Mouse (Mus musculus) R1 (cell line): ENCODE results near the gene Gm20388.

Experiments used
- DNase-seq: peaks from one replicate; pipeline ENCODE4 v3.0.0-alpha.2; 2018; ENCODE audit warnings: low read depth, low spot score

Gm20388 gene

GRCm38 (mm10) chr8:120465710-120466109, 555.1 kb downstream of the Gm20388 start:
- DNase-seq = no peak

GRCm38 (mm10) chr8:120466266-120466665, 555.6 kb downstream of the Gm20388 start:
- no peak for DNase-seq

GRCm38 (mm10) chr8:120467598-120467997, 557.0 kb downstream of the Gm20388 start:
- DNase-seq = no peak

- DNase-seq = no peak
Measured at GRCm38 (mm10) chr8:120470170-120470569, 559.5 kb downstream of the Gm20388 start.

GRCm38 (mm10) chr8:120471166-120471565, 560.5 kb downstream of the Gm20388 start:
- peak; percentile 74 for DNase-seq

- DNase-seq = peak; percentile 26
Measured at GRCm38 (mm10) chr8:120471752-120472151, 561.1 kb downstream of the Gm20388 start.

- DNase-seq = peak; percentile 34
Measured at GRCm38 (mm10) chr8:120472230-120472629, 561.6 kb downstream of the Gm20388 start.

GRCm38 (mm10) chr8:120473729-120474364, 563.2 kb downstream of the Gm20388 start:
- DNase-seq = peak; percentile 62

- DNase-seq = no peak
Measured at GRCm38 (mm10) chr8:120474496-120475235, 564.0 kb downstream of the Gm20388 start.

GRCm38 (mm10) chr8:120475462-120476201, 565.0 kb downstream of the Gm20388 start:
- no peak for DNase-seq

- DNase-seq = no peak
Measured at GRCm38 (mm10) chr8:120476711-120477575, 566.3 kb downstream of the Gm20388 start.

- DNase-seq = no peak
Measured at GRCm38 (mm10) chr8:120478754-120479153, 568.1 kb downstream of the Gm20388 start.

GRCm38 (mm10) chr8:120479691-120480090, 569.0 kb downstream of the Gm20388 start:
- DNase-seq = no peak

GRCm38 (mm10) chr8:120482015-120482689, 571.5 kb downstream of the Gm20388 start:
- DNase-seq = no peak

- DNase-seq = no peak
Measured at GRCm38 (mm10) chr8:120484460-120484859, 573.8 kb downstream of the Gm20388 start.

- DNase-seq = no peak
Measured at GRCm38 (mm10) chr8:120485116-120485515, 574.5 kb downstream of the Gm20388 start.

- DNase-seq = no peak
Measured at GRCm38 (mm10) chr8:120485551-120486476, 575.2 kb downstream of the Gm20388 start.

- DNase-seq = peak; percentile 72
Measured at GRCm38 (mm10) chr8:120486477-120487376, 576.1 kb downstream of the Gm20388 start.

GRCm38 (mm10) chr8:120487377-120487728, 576.7 kb downstream of the Gm20388 start:
- no peak for DNase-seq
